Mouse (Mus musculus) cortical plate, adult 2 months (tissue): ENCODE results near the gene Vamp8.

Experiments used
- CTCF ChIP-seq: fragments of 200-500 bp; IDR thresholded peaks from 2 replicates; pipeline ENCODE4 v1.5.1; 2011; ENCODE audit warnings: mild to moderate bottlenecking, control low read depth, low read length; ENCODE audit not compliant: insufficient read depth; ENCODE audit errors: extremely low read depth
- POLR2A ChIP-seq: fragments of 200-500 bp; IDR thresholded peaks from 2 replicates; pipeline ENCODE4 v1.6.1; 2011; ENCODE audit warnings: mild to moderate bottlenecking, low read length, control low read depth; ENCODE audit not compliant: insufficient read depth; ENCODE audit errors: extremely low read depth

DNA sequence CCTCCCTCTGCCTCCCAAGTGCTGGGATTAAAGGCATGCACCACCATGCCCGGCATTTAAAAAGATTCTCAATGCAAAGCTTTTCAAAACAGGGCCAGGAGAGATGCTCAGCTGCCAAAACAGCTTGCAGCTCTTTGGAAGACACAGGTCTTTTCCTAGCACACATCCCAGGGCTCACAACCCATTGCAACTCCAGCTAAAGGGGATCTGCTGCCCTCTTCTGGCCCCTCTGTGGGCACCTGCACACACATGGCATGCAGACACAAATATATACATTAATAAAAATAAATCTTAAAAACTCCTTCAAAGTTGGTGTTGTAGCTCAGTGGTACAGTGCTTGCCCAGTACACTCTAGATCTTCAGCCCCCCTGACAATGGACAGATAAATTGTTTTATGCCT lies 19.5 kb upstream of the Vamp8 start:
- TF ChIP-seq CTCF (no peak), POLR2A (no peak)
